Mouse (Mus musculus) gastrocnemius, adult 2 months (tissue): ENCODE measurements around the gene Zbtb25. TPM values are rescaled to one million over a fixed set of nuclear protein-coding genes. Genes with fewer than 3 reads are reported as not detected.

ENCODE experiments used
- DNase-seq: peaks from one replicate; pipeline ENCODE4 v3.0.0; 2022
- H3K27ac ChIP-seq: fragments of 200-600 bp; 2 replicates; pipeline ENCODE4 v1.8.1; 2022; ENCODE audit warnings: mild to moderate bottlenecking
- H3K4me3 ChIP-seq: fragments of 200-600 bp; 2 replicates; pipeline ENCODE4 v1.8.1; 2022; ENCODE audit warnings: mild to moderate bottlenecking, moderate library complexity
- CTCF ChIP-seq: fragments of 200-600 bp; IDR thresholded peaks from 2 replicates; pipeline ENCODE4 v1.8.1; 2022; ENCODE audit warnings: antibody characterized with exemption, mild to moderate bottlenecking, moderate library complexity
- intact Hi-C: fragments of 180-260 bp; cut with DNase I; formaldehyde crosslinking; loops from one replicate; pipeline ENCODE4 v1.15.1; 2025
- total RNA-seq, 2 experiments: library from RNA; stranded (reverse); gene quantifications; 2 replicates each; pipeline ENCODE4 v1.2.3; 2021

The Zbtb25 gene
- total RNA-seq, 2 experiments from 2014 or later: 6.5 to 7.2 TPM

DNA sequence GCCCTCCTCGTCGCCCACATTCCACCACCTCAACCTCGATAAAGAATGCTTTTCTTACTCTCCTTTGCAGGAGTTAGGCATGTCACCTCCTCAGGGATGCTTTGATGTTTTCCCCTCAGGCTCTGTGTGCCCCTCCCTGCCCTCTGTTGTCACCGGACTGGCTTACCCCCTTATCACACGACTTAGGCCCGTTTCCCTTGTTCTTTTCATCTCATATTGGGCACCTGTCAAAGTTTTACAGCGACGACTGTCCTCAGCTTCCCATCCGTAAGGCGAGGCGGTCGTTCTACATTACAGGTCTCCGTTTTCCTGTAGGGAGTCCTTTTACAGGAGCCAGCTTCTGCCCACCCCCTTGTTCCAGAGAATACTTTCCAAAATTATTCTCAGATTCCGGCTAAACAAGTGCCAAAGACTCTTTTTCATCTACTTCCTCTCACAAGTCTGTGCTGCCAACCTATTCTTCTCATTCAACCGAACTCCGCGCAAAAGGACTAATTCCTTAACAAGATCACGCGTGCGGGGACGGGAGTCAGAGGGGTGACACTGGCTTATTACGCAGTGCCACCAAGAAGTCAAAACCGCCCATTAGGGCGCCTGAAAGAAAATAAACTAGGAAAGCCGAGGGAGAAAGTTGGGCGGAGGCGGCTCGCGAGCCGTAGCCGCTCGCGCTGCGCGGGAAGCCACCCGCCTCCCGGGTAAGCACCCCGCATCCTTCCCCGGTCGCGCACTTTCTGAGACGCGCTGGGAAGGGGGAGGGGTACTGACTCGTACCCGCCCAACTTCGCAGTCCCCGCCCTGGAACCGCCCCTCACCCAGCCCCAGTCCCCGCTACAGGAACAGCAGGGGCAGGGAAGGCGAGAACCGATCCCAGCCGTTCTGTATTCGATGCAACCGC lies 33.8 kb upstream of the Zbtb25 start:
- H3K27ac ChIP-seq: peak overlapping the region; percentile 98
- intact Hi-C loops: loop anchor here (5.0 kb wide), 1 partner anchor 134 kb away; no protein-coding TSS in a partner anchor
- no peak for TF ChIP-seq CTCF
- peak overlapping the region; percentile 82 for H3K4me3 ChIP-seq
- DNase-seq: peak; percentile 94

DNA sequence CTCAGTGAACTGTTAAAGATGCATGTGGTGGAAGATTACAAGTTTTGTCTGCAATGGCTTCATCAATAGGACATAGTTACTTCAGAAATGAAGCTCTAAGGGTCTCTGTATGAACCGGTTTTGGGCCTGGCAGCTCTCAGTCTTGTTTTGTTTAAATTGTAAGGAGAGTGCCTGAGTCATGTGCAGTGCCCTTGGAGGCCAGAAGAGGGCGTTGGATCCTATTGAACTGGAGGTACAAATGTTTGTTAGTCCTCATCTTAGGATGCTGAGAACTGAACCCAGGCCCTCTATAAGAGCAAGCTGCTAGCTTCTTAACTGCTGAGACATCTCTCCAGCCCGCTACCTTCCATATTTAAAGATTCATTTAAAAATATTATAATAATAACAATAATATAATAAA lies 32.3 kb upstream of the Zbtb25 start:
- DNase-seq: no peak
- no peak overlapping the region for H3K27ac ChIP-seq
- TF ChIP-seq CTCF: peak; percentile 32
- H3K4me3 ChIP-seq: no peak overlapping the region
- intact Hi-C loops: loop anchor here (5.0 kb wide), 1 partner anchor 136 kb away; no protein-coding TSS in a partner anchor

GRCm38 (mm10) chr12:76397281-76397680 lies 27.9 kb upstream of the Zbtb25 start:
- intact Hi-C loops: no loop called here
- Histone ChIP-seq H3K27ac (no peak overlapping the region), H3K4me3 (no peak overlapping the region)
- no peak for DNase-seq
- TF ChIP-seq CTCF: no peak

DNA sequence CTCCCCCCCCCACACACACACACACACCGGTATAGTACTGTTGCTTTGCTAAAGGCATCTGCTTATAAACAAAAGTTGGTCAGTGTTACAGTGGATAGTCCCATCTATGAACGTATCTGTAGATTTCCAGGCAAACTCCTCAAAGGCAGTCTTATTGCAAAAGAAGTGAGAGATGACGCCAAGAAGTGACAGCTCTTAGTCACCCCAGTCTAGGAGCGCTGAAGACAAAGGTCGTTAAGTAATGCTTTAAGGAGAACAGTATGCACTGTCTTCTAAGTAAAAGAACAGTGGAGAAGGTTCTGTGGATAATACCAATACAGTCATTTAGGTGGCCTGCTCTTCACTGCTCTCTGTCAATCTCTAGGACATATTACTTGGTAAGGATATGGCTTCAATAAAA lies 23.6 kb upstream of the Zbtb25 start:
- Histone ChIP-seq H3K4me3 (no peak overlapping the region), H3K27ac (no peak overlapping the region)
- TF ChIP-seq CTCF: no peak
- DNase-seq: no peak
- intact Hi-C loops: no loop called here

DNA sequence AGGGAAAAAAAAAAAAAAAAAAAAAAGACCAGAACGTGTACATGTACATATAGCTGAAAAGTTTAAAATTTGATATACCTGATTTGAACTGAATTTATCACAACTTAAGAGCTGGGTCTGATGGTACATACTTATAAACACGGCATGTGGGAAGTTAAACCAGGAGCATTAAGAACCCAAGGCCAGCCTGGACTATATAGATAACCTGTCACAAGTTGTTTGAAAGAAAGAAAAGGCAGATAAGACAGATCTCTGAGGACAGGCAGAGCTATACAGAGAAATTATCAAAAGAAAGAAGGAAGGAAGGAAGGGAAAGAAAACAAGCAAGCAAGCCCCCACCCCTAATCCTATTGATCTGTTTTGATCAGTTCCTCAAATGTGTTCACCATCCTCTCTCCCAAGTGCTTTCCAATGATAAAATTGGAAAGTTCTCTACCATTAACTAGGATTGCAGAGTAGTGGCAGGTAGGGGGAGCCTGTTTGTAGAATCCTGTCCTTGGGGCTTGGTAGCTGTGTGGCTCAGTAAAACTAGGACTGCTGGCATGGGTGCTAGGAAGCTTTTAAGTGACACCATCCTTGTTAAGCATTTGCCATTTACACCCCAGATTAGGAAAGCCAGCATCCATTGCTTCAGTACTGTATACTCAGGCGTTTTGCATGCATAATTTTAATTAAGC lies 22.3 kb upstream of the Zbtb25 start:
- intact Hi-C loops: no loop called here
- no peak for DNase-seq
- no peak for TF ChIP-seq CTCF
- Histone ChIP-seq H3K4me3 (no peak overlapping the region), H3K27ac (no peak overlapping the region)

- intact Hi-C loops: no loop called here
- H3K4me3 ChIP-seq: no peak overlapping the region
- TF ChIP-seq CTCF: no peak
- DNase-seq: no peak
- no peak overlapping the region for H3K27ac ChIP-seq
Measured at GRCm38 (mm10) chr12:76388794-76389193, 19.4 kb upstream of the Zbtb25 start.

DNA sequence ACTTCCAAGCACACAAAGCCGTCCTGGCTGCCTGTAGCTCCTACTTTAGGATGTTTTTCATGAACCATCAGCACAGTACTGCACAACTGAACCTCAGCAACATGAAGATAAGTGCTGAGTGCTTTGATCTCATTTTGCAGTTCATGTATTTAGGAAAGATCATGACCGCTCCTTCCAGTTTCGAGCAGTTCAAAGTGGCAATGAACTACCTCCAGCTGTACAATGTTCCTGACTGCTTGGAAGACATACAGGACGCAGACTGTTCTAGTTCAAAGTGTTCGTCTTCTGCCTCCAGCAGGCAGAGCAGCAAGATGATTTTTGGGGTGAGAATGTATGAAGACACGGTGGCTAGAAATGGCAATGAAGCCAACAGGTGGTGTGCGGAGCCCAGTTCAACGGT lies 15.9 kb upstream of the Zbtb25 start:
- no peak for DNase-seq
- intact Hi-C loops: no loop called here

DNA sequence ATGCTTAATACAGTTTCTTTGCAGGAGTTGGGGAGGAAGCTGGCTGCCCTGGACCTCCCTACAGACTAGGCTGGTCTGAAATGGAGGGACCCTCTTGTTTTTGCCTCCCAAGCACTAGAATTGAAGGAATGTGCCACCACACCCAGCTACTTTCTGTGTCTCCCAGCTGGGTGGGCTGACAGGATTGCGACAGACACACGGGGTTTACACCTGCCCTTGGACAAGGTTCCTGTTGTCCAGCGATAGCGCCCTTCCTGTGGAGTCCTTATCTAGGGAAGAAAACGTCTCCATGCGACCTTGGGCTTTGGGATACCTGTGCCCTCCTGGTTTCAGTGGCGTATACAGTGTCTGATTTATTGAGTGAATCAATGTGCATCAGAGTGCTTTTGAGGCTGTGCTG lies 10.7 kb upstream of the Zbtb25 start:
- no peak overlapping the region for H3K4me3 ChIP-seq
- intact Hi-C loops: no loop called here
- TF ChIP-seq CTCF: no peak
- H3K27ac ChIP-seq: peak overlapping the region; percentile 24; the same call in 1 of the 2 replicates
- DNase-seq: no peak

More for the DNA sequence above, 15.9 kb upstream of the Zbtb25 start:
- no peak for TF ChIP-seq CTCF
- Histone ChIP-seq H3K27ac (no peak overlapping the region), H3K4me3 (no peak overlapping the region)

GRCm38 (mm10) chr12:76378556-76378955 lies 9.2 kb upstream of the Zbtb25 start:
- intact Hi-C loops: no loop called here
- TF ChIP-seq CTCF: no peak
- no peak overlapping the region for H3K4me3 ChIP-seq
- peak overlapping the region; percentile 79 for H3K27ac ChIP-seq
- DNase-seq: peak; percentile 55

DNA sequence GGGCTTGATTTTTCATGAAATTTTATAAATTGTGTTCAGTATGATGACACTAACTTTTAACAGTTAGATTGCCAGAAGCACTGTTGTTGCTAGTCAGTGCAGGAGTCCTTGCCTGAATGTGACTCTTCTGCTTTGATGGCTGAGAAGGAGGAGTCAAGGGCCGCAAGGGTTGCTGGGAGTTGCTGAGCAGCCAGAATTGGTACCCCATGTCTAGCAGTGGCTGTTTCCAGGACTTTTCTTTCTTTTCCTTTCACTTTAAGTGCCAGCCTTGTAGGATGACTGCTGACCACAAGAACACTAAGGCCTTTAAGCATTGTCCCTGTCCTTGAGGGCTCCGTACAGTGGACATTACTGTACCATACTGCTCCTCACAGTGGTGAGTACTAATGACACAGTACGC lies 8.3 kb upstream of the Zbtb25 start:
- H3K27ac ChIP-seq: peak overlapping the region; percentile 79
- DNase-seq: no peak
- no peak overlapping the region for H3K4me3 ChIP-seq
- no peak for TF ChIP-seq CTCF
- intact Hi-C loops: no loop called here

DNA sequence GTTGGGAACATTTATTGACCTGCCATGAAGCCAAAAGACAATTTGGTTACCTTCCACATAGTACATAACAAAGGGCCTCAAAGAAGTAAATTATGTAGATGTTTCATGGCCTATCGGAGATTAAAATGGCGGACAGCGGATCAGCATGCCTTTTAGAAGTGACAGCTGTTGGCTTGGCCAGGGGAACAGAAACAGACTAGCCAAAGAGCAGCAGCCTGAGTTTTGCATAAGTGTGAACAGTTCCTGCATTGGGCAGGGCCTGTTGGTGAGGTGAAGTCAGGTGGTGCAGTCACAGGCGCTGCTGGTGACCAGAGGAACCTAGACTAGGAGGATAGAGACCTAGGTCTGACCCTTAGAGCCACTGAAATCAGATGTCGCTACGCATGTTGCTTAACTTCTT lies 7.7 kb upstream of the Zbtb25 start:
- no peak overlapping the region; the same call in 1 of the 2 replicates for H3K27ac ChIP-seq
- intact Hi-C loops: no loop called here
- no peak for TF ChIP-seq CTCF
- H3K4me3 ChIP-seq: no peak overlapping the region
- no peak for DNase-seq

GRCm38 (mm10) chr12:76376649-76377048 lies 7.2 kb upstream of the Zbtb25 start:
- DNase-seq: no peak
- intact Hi-C loops: no loop called here
- Histone ChIP-seq H3K4me3 (no peak overlapping the region), H3K27ac (no peak overlapping the region)
- TF ChIP-seq CTCF: peak; percentile 64

DNA sequence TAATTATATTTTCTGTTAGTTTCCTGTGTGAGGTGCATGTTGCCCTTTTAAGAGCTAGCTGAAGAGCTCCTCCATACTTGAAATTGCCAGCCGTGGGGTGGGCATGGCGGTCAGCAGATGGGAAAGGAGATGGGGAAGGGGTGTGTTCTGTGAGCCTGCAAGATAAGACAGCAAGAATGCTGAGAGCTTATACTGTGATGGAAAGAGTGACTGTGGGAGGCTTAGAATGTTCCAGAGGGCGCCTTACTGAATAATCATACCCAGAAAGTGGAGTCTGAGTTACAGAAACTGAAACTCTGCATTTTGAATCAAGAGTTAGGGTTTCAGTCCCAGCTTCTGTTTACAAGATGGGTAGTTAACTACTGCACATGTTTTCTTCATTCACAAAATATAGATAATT lies 6.1 kb upstream of the Zbtb25 start:
- TF ChIP-seq CTCF: no peak
- intact Hi-C loops: no loop called here
- no peak for DNase-seq
- Histone ChIP-seq H3K27ac (no peak overlapping the region), H3K4me3 (no peak overlapping the region)

- intact Hi-C loops: no loop called here
- Histone ChIP-seq H3K27ac (no peak overlapping the region), H3K4me3 (no peak overlapping the region)
- no peak for TF ChIP-seq CTCF
- no peak for DNase-seq
Measured at GRCm38 (mm10) chr12:76374911-76375310, 5.5 kb upstream of the Zbtb25 start.
